ENCODE assay signal across 8 mouse cellular contexts in genomic region chr17:31512593-31512992, GRCm38 (mm10). TPM values are rescaled to one million over a fixed set of nuclear protein-coding genes. Genes with fewer than 3 reads are reported as not detected.
DNase-seq lines count a peak whose midpoint lies in the region; ATAC-seq and TF ChIP-seq lines count a peak whose summit lies in the region.

No protein-coding gene starts in this region.

- H3K36me3 ChIP-seq in kidney, postnatal 0 days (ENCODE audit: insufficient read depth, low read length), result peaks cover 16% of the 10 kb centered on the region; the same call in 1 of the 2 replicates
- peaks cover 20% of the 10 kb centered on the region for H3K36me3 ChIP-seq in intestine, embryonic 15.5 days
- peaks cover 26% of the 10 kb centered on the region for H3K36me3 ChIP-seq in neural tube, embryonic 12.5 days

- no peak for ATAC-seq in kidney, postnatal 0 days (replicated peaks; ENCODE audit: low FRiP score, low read depth)
- peak; percentile 12; the same call in 1 of the 2 replicates for ATAC-seq in intestine, embryonic 15.5 days
- ATAC-seq in neural tube, embryonic 12.5 days (ENCODE audit: low FRiP score, low read depth), result peak; percentile 31; the same call in 1 of the 2 replicates

- 22% methylated on average over 6 of the region's 6 CpGs for WGBS in kidney, postnatal 0 days
- 18% methylated on average over 6 of the region's 6 CpGs for WGBS in intestine, embryonic 15.5 days
- 20% methylated on average over 6 of the region's 6 CpGs for WGBS in neural tube, embryonic 12.5 days

- H3K9ac ChIP-seq in kidney, postnatal 0 days (ENCODE audit: low read depth, low read length), result peak overlapping the region; percentile 78
- peak overlapping the region; percentile 79; the same call in 1 of the 2 replicates for H3K9ac ChIP-seq in intestine, embryonic 15.5 days
- H3K9ac ChIP-seq in neural tube, embryonic 12.5 days, result peak overlapping the region; percentile 61

- DNase-seq in kidney, postnatal 0 days (ENCODE audit: low spot score), result no peak
- no peak for DNase-seq in kidney, adult 9 months
- DNase-seq in left cerebral cortex, postnatal 4 days, result no peak
- no peak for DNase-seq in cerebellum, adult 9-10 months
- no peak for DNase-seq in left cerebral cortex, adult 18-20 months (ENCODE audit: low spot score in 2 of 2)

- H3K4me1 ChIP-seq in kidney, postnatal 0 days (replicated peaks; ENCODE audit: insufficient read depth, low read length), result peaks cover 5% of the 10 kb centered on the region; the same call in 1 of the 2 replicates
- H3K4me1 ChIP-seq in cortical plate, adult 2 months (ENCODE audit: control insufficient read depth, insufficient read depth, low read length), result no peaks in the 10 kb centered on the region; the same call in 1 of the 2 replicates
- no peaks in the 10 kb centered on the region for H3K4me1 ChIP-seq in intestine, embryonic 15.5 days (replicated peaks)
- no peaks in the 10 kb centered on the region for H3K4me1 ChIP-seq in neural tube, embryonic 12.5 days

- H3K27ac ChIP-seq in kidney, postnatal 0 days, result no peak overlapping the region; the same call in 1 of the 2 replicates
- H3K27ac ChIP-seq in cortical plate, adult 2 months (ENCODE audit: insufficient read depth, low read length), result no peak overlapping the region
- H3K27ac ChIP-seq in intestine, embryonic 15.5 days, result no peak overlapping the region
- H3K27ac ChIP-seq in neural tube, embryonic 12.5 days, result no peak overlapping the region; the same call in 1 of the 2 replicates

- no peaks in the 10 kb centered on the region for H3K27me3 ChIP-seq in kidney, postnatal 0 days (ENCODE audit: insufficient read depth, low read length)
- H3K27me3 ChIP-seq in intestine, embryonic 15.5 days (replicated peaks), result no peaks in the 10 kb centered on the region
- H3K27me3 ChIP-seq in neural tube, embryonic 12.5 days (replicated peaks), result no peaks in the 10 kb centered on the region

- no peaks in the 10 kb centered on the region for H3K9me3 ChIP-seq in kidney, postnatal 0 days (replicated peaks; ENCODE audit: low read length)
- H3K9me3 ChIP-seq in intestine, embryonic 15.5 days, result no peaks in the 10 kb centered on the region
- no peaks in the 10 kb centered on the region for H3K9me3 ChIP-seq in neural tube, embryonic 12.5 days

- intact Hi-C loops in left cerebral cortex, postnatal 4 days (cut with DNase I), result loop anchor here (5.0 kb wide), 1 partner anchor 50 kb away; the partner anchor contains the start of gene Pknox1

- peak overlapping the region; percentile 74 for H3K4me3 ChIP-seq in kidney, postnatal 0 days (replicated peaks; ENCODE audit: low read depth, low read length)
- H3K4me3 ChIP-seq in cortical plate, adult 2 months (ENCODE audit: insufficient read depth, low read length), result peak overlapping the region; percentile 47
- H3K4me3 ChIP-seq in intestine, embryonic 15.5 days (replicated peaks), result peak overlapping the region; percentile 88
- peak overlapping the region; percentile 77 for H3K4me3 ChIP-seq in neural tube, embryonic 12.5 days

- TF ChIP-seq POLR2A in cortical plate, adult 2 months (IDR thresholded peaks at IDR 0.05; ENCODE audit: extremely low read depth, insufficient read depth, low read length), result no peak

- no peak for TF ChIP-seq CTCF in kidney, postnatal 0 days (IDR thresholded peaks at IDR 0.05; ENCODE audit: low read depth)
- no peak for TF ChIP-seq CTCF in cortical plate, adult 2 months (IDR thresholded peaks at IDR 0.05; ENCODE audit: extremely low read depth, insufficient read depth, low read length)

- H3K4me2 ChIP-seq in kidney, postnatal 0 days (ENCODE audit: low read length), result peak overlapping the region; percentile 81
- H3K4me2 ChIP-seq in intestine, embryonic 15.5 days (replicated peaks), result peak overlapping the region; percentile 77
- peak overlapping the region; percentile 84 for H3K4me2 ChIP-seq in neural tube, embryonic 12.5 days (replicated peaks)

RNA-seq across cellular contexts. Expression of gene Wdr4, which starts 7.2 kb away (rescaled TPM):
- polyA plus RNA-seq in kidney, postnatal 0 days (2015; fragmentation: Nextera tagmentation; extraction: Ambion mirVana), result 25.9 and 28.8 TPM in 2 replicates
- polyA plus RNA-seq in cortical plate, adult 2 months (2012; rRNA removed), result 24.4 and 26.6 TPM in 2 replicates
- 45.3 and 47.0 TPM in 2 replicates for polyA plus RNA-seq in intestine, embryonic 15.5 days (2015; fragmentation: Nextera tagmentation; extraction: Ambion mirVana)
- polyA plus RNA-seq in neural tube, embryonic 12.5 days (2016; fragmentation: Nextera tagmentation; extraction: Ambion mirVana), result 36.4 and 38.4 TPM in 2 replicates
- total RNA-seq in left cerebral cortex, postnatal 4 days (2021), result 10 to 100 TPM; 41.6 to 44.5 TPM
- 10 to 100 TPM; 22.7 to 24.3 TPM for total RNA-seq in left cerebral cortex, adult 18-20 months (2021)

RNA-seq across cellular contexts. Expression of gene Ndufv3, which starts 7.3 kb away (rescaled TPM):
- polyA plus RNA-seq in kidney, postnatal 0 days (2015; fragmentation: Nextera tagmentation; extraction: Ambion mirVana), result 353 and 364 TPM in 2 replicates
- 325 and 346 TPM in 2 replicates for polyA plus RNA-seq in cortical plate, adult 2 months (2012; rRNA removed)
- polyA plus RNA-seq in intestine, embryonic 15.5 days (2015; fragmentation: Nextera tagmentation; extraction: Ambion mirVana), result 404 and 457 TPM in 2 replicates
- 314 and 332 TPM in 2 replicates for polyA plus RNA-seq in neural tube, embryonic 12.5 days (2016; fragmentation: Nextera tagmentation; extraction: Ambion mirVana)
- 100 to 1,000 TPM; 269 to 291 TPM for total RNA-seq in left cerebral cortex, postnatal 4 days (2021)
- total RNA-seq in left cerebral cortex, adult 18-20 months (2021), result 100 to 1,000 TPM; 232 to 236 TPM

RNA-seq across cellular contexts. Expression of gene Pknox1, which starts 51.9 kb away (rescaled TPM):
- polyA plus RNA-seq in kidney, postnatal 0 days (2015; fragmentation: Nextera tagmentation; extraction: Ambion mirVana), result 21.5 and 24.6 TPM in 2 replicates
- 16.3 and 18.0 TPM in 2 replicates for polyA plus RNA-seq in cortical plate, adult 2 months (2012; rRNA removed)
- 28.5 and 29.8 TPM in 2 replicates for polyA plus RNA-seq in intestine, embryonic 15.5 days (2015; fragmentation: Nextera tagmentation; extraction: Ambion mirVana)
- polyA plus RNA-seq in neural tube, embryonic 12.5 days (2016; fragmentation: Nextera tagmentation; extraction: Ambion mirVana), result 42.3 and 45.2 TPM in 2 replicates
- total RNA-seq in left cerebral cortex, postnatal 4 days (2021), result 10 to 100 TPM; 17.8 to 18.8 TPM
- total RNA-seq in left cerebral cortex, adult 18-20 months (2021), result 10 to 100 TPM; 15.5 to 16.7 TPM
